Mouse (Mus musculus) layer of hippocampus, adult 8-10 months (tissue): ENCODE results near the gene Mymx. TPM values are rescaled to one million over a fixed set of nuclear protein-coding genes. Genes with fewer than 3 reads are reported as not detected.
A peak's percentile ranks its signal among the peaks of the same experiment; 100 is the strongest.
"Not testable (repeated sequence)": the region's sequence is repeated elsewhere in the genome, so short reads cannot be mapped to it uniquely, and the experiment has no call there.

Experiments
- DNase-seq, 2 experiments: peaks; one replicate each; pipeline ENCODE4 v3.0.0; 2022; ENCODE audit warnings: low spot score in 2 of 2
- total RNA-seq, 4 experiments: library from RNA; stranded (reverse); gene quantifications; 2 replicates each; pipeline ENCODE4 v1.2.4; 2022

Gene Mymx
- not detected for total RNA-seq

DNA sequence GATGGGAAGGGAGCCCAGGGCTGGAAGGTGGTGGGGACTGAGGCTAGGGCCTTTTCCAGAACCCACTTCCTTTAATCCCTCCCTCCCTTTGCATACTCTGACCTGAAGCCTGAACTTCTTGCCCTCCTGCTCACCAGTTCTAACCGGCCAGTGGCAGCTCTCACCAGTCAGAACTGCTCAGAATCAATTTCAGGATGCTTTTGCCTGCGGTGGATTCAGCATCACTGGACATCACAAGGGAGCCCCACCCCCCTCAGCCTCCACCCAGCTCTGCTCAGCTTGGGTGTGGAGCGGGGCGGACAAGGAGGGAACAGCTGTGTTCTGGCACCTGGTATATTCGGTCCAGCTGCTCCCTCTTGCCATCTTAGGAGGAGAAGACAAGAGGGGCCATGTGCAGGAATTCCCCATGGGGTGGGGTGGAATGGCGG lies at the start of gene Mymx:
TSS of gene Mymx (minus strand) at position 226 of the 428 bp plus-strand sequence.
- DNase-seq: no peak

DNA sequence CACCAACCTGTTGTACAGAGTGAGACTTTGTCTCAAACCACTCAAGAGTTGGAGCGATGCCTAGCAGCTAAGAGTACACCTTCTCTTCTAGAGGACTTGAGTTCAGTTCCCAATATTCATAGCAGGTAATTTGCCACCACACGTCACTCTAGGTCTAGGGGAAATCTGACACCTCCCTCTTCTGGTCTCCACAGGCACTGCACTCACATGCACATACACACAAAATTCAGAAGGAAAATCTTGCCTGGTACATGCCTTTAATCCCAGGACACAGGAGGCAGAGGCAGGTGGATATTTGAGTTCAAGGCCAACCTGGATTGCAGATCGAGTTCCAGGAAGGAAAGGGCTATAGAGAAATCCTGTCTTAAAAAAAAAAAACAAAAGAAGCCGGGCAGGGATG lies 42.3 kb upstream of the Mymx start:
- no peak for DNase-seq

DNA sequence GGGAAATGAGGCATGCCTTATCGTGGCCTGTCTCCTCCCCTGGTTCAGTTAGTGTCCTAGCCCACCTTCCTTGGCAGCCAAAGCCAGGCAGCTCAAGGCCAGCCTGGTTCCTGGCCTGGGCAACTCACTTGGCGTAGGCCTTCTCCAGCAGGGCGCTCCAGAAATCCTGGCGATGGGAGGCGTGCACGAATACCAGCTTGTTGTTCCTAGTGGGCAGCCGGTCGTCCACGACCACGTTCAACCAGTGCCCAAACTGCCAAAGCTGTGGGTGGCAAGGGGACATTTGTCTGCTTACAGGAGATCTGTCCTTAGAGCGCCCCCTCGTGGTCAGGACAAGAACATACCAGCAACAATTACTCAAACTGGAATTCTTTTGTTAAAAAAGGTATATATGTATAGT lies 40.8 kb upstream of the Mymx start:
- DNase-seq: peak; percentile 47 to 66

DNA sequence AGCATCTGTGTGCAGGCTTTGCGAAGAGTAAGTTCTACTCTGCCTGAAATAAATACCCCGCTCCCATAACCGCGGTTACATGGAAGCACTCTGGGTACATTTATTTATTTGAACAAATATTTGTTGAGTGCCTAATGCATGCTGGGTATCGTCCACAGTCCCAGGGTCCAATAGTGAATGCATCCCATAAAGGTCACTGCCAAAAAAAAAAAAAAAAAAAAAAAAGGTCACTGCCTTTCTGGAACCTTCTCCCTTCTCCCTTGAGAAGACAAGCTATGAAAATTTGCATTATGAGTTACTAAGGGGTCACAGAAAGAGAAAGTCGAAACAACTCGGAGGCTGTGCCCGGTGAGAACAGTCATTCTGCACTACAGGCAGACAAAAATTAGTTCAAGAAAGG lies 40.1 kb upstream of the Mymx start:
- DNase-seq: no peak

DNA sequence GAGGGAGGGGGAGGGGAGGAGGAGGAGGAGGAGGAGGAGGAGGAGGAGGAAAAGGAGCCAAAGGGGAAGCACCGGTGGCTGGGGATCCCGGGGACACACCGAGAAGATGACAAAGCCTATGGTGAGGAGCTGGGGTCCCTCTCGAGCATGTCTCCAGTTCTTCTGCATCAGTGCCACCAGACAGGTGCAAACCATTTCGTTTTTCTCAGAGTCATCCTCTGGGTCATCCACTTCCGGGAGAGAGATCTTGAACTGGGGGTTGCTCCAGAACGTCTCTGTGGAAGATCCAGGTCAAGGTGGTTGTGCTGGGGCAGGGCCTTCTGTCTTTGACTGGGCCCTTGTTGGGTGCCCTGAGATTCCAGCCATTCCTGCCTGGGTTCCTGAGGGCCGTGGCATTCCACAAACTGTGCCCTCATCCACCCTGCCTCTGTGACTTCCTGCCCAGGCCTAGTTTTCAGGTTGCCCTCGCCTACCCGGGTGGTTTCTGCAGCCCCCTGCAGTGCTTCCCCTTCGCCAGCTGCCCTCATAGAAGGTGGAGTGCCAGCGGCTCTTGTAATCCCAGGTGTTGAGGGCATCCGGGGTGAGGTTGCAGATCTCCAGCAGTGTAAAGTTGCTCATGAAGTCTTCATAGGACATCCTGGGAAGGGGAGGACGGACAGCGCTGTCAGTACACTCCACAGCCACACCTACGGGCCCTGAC lies 36.8 kb upstream of the Mymx start:
- DNase-seq: no peak

DNA sequence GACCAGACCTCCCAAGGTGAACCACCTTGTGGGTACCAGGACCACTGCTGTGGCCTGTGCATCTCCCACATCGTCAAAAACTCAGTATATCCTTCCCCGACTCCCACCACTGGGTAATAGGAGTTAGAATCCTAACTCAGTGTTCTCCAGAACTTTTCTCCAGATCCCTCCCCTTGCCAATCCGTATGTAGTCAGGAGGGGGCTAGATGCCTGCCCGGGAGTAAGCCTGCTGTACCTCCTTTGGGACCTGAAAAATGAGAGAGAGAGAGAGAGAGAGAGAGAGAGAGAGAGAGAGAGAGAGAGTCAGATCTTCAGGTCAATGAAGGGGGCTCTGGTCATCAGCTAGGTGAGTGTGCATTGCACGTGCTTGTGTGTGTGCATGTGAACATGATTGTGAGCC lies 32.1 kb upstream of the Mymx start:
- DNase-seq: no peak

DNA sequence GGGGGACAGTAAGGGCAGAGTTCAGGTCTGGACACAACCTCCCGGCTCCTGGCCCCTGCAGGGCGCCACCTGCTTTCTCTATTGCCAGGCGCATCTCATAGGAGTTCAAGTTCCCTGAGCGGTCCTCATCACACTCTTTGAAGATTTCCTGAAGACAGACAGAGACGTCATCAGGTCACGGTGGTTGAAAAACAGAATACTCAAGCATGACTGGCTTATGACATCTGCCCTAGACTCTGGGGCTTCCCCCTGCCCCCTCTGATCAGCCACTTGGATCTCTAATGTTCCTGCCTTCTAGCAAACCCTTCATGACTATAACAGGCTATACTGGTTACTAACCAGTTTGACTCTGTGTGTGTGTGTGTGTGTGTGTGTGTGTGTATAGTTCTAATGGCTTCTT lies 30.0 kb upstream of the Mymx start:
- no peak for DNase-seq

DNA sequence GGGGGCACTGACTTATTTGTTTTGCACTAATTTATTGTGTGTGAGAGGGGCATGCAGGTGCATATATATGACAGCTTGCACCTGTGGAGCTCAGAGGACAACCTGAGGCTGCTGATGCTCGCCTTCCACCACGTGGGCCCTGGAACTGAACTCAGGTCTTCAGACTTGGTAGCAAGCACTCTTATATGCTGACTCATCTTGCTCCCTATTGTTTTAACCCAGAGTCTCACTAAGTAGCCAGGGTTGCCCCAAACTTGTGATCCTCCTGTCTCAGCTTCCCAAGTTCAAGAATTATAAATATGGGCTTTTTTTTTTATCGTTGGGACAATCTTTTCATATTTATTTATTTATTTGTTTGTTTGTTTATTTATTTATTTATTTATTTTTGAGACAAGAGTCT lies 29.1 kb upstream of the Mymx start:
- DNase-seq: no peak

DNA sequence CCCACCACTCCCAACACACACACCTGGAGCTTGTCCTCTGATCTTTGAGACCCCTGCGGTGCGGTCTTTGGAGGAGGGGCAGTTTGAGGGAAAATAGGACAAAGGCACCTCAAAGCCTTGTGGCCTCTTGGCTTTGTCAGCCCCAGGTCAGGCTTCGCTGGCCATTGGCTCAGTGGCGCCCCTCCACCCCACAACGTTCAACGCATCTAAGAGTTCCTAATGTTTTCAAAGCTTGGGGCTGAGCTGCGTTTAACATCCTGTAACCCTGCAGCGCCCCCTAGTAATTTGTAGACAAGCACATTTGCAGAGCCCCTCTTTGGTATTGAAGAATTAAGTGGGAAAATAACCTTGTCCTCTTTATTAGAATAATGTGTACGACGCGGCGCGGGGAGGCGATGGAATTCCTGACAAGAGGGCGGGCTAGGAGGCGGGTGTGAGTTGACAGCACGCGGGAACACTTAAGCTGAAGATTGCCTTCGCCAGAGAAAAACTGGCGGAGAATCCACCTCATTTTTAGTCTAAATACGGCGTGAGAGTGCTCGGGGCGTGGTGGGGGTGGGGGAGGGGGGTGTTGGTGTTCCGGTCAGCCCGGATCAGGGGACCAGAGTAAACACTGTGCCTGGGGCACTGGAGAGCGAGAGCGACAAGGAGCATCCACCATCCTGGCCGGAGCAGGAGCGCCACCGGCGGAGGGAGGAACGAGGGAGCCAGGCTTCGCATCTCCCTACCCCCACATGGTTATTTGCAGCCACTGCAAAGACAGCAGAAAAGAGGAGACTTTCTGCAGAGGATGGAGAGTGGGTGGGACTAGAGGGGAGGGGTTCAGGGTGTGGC lies 28.2 kb upstream of the Mymx start:
- peak; percentile 51 to 54 for DNase-seq

DNA sequence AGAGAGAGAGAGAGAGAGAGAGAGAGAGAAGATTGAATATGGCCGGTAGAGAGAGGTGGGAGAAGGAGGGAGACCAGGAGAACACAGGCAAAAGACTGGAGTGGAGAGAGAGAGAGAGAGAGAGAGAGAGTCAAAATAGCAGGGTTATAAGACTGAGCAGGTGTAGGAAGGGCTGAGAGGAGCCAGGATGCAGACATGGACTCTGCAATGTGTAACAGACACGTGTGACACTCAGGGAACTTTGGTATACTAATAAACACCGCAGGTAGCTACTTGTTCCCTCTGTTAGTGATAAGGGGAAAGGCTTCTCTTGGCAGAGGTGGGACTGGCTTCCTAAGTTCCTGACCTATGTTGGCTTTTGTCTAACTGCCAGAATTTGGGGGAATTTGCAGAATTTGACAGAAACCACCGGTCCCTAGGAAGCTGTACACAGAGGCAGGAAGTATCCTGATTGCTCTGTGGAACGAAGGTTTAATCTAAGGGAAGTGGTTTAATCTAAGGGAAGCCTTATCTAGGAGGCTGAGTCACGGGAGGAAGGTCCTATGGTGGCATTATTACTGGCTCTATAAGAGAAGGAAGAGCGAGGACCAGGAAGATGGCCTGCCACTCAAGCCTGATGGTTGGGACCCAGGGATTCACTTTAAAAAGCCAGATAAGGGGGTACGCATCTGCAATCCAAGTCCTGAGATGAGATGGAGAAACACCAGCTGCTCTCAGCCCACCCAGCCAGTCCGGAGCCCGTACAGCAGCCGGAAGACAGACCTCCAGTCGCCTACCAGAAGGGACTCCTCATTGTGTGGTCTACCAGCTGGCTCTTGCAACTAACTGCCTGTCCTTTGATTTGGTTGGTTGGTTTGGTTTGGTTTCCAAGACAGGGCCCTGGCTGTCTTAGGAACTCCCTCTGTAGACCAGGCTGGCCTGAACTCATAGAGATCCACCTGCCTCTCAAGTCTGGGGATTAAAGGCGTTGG lies 27.3 kb upstream of the Mymx start:
- DNase-seq: no peak

DNA sequence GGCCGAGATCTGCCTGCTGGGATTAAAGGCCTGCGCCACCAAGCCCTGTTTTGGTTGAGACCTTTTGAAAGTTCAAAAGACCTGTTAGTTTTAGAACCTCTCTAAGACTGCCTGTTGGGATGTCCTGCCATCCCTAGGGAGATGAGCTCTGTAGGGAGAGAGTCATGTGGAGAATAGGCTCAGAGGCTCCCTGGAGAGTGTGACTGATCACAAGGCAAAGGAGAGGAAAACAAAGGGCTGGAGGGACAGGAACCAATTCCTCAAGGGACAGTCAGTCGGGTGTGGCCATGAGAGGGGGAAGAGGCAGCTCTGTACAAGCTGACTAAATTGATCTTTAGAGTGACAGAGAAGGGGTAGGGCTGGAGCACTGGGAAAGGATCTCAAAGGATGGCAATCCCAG lies 26.3 kb upstream of the Mymx start:
- DNase-seq: no peak

DNA sequence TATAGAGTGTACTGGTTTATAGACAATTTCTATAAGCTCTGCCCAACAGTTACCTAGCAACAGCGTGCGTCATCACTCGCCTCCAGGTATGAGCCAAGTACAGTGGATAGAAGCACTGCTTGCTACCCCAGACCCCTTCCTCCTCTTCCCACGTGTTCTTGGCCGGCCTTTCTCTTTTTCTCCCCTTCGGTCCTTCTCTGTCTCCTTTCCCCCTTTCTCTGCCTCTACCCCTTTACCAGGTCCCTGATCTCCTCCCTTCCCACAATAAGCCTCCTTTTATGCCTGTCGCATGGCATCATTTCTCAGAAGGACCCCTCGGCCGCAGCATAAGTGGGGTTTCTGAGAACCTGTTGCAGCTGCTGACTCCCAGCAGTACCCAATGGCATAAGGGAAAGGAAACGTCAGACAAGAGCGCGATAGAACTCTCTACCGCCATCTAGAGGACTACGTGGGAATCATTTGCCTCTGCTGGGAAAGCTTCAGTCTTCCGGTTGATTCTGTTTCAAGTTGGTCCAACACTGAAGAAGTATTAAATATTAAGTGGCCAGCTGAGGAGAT lies 24.8 kb upstream of the Mymx start:
- DNase-seq: peak; percentile 60 to 71

DNA sequence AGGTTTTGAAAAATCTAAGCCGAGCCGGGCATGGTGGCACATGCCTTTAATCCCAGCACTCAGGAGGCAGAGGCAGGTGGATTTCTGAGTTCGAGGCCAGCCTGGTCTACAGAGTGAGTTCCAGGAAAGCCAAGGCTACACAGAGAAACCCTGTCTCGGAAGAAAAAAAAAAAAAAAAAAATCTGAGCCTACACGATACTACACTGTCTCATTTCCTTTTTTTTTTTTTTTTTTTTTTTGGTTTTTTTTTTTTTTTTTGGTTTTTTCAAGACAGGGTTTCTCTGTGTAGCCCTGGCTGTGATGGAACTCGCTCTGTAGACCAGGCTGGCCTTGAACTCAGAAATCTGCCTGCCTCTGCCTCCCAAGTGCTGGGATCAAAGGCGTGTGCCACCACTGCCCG lies 21.5 kb upstream of the Mymx start:
- DNase-seq: not testable (repeated sequence)

DNA sequence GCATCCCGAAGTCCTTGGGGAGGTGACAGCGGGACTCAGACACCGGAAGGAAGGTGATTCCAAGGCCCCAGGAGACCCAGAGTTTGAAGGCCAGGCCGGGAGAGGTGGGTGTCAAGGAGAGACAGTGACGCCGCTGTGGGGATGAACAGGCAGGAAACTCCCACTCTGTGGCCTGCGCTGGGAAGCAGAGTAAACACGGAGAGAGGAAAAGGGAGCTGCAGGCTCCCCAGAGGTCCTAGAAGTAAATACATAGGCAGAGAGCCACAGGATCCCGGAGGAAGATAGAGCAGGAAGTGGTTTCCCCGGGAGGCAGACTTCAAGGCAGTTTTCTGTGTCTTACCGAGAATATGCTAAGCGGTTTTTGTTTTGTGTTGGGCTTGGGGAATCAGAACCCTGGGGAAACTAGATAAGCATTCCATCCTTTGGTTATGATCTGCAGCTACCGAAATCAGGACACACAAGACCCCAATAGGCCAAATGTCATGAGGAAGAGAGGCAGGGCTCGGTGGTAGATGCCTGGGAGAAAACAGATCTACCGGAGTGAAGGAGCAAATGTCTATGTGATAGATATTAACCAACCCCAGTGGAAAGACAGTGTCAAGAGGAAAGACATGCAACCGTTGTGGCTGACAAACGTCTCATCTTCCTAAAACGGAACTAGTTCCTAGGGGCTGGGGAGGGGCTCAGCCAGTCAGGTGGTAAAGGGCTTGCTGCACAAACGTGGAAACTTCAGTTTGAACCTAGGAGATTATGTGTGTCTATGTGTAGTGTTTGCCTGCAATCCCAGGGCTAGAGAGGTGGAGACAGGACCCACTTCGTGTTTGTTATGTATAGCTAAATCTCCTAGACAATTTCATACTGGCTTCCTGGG lies 17.7 kb upstream of the Mymx start:
- no peak for DNase-seq

DNA sequence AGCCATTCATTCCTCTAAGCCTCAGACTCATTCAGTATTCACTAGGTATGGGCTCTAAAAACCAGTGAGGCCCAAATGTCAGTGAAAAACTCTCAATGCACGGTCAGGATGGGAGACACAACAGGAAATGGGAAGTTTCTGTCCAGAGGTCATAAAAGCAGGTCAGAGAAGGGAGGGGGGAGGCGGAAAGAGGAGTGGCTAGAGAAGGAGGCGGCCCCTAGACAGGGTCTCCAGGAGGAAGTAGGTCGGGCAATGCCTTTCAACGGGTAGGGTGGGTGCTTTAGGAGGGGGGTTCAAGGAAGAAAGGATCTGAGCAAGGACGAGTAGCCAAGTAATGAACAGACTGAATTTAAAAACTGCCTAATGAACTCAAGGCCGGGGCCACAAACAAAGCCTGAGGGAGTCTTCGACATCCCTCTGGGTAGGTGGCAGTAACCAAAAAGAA lies 17.1 kb upstream of the Mymx start:
- no peak for DNase-seq

DNA sequence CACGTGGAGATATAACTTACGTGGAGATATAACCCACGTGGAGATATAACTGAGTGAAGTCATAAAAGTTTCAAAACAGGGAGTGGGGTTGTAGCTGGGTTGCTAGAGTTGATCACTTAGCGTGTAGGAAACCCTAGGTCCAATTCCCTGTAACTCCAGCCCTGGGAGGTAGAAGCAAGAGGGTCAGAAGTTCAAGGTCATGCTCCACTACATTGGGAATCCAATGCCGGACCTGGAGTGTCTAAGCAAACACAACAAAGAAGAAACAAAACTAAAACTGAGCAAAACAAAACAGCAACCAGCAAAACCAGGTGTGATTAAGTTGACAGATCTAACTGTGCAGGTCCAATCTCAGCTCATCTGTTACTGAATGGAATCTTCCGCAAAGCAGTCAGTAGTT lies 15.8 kb upstream of the Mymx start:
- DNase-seq: no peak

DNA sequence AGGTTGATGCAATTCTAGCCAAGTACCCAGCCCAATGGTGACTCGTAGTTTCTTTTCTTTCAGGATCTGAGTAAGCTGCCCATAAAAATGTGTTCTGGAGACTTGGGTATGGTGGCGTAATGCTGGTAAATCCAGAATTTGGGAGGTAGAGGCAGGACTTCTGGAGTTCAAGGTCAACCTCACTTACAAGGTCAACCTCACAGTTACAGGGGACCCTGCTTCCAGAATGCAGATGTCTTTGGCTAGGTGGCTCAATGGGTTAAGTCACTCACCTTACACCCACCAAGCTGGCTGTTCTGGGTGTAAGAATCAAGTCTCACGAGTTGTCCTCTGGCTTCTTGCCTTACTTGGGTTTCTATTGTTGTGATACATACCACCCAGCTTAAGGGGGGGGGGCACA lies 14.8 kb upstream of the Mymx start:
- DNase-seq: no peak

DNA sequence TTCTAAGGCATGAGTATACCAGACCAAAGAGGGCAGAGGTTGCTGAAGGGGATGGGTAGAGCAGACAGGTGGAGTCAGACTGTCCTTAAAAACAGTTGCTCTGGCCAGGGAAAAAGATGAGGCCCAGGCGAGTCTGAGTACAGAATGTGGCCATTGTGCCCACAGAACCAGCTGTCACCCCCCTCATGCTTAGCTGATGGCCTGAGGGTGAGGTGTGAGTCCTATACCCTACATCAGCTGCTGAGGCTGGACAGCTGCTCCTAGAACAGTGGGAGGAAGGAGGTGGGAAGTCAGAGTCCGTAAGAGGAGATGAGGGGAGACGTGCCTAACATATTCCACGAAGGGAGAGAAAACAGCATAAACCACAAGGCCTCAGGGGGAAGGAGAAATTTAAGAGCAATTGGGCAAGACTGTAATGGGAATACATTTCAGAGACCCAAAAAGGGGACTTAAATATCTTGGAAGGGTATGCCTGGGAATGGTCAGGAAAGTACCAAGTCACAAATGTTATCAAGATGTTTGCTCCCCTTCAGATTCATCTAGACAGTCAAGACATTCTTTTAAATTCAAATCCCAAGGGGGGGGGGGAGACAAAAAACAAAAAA lies 14.2 kb upstream of the Mymx start:
- DNase-seq: no peak

DNA sequence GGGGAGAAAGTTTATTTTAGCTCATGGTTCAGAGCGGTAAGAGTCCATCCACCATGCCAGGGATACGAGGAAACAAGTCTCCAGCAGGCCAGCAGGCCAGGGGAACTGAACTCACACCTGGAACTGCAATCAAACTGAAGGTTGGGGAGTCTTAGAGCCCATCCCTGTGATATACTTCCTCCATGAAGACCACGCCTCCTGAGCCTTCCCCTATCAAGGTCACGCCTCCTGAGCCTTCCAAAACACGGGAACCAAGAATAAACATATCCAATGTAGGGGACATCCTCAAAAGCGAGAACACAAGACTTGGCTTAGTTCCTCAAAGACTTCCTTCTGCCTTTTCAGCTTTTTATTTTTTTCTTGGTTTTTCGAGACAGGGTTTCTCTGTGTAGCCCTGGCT lies 11.0 kb upstream of the Mymx start:
- DNase-seq: no peak

DNA sequence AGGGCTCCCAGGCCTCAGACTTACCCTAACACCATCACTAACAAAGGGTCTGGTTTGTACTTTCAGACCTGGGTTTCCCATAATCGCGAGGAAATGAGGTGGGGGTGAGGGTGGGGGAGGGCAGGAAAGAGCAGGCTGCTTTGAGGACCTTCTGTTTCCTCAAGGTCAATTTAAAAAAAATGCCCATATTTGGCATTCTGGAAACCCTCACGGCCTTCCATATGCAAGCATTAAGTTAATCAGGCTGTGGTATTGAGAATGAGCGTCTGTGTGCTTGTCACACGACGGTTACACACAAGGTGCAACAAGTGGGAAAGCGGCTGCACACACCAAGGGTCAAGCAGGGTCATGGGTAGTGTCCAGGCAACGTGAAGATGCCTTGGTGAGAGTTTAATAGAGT lies 10.1 kb upstream of the Mymx start:
- no peak for DNase-seq
